Mouse (Mus musculus) hindbrain, postnatal 0 days (tissue): ENCODE results near the gene Cngb1. TPM values are rescaled to one million over a fixed set of nuclear protein-coding genes. Genes with fewer than 3 reads are reported as not detected.

ENCODE experiments used
- ATAC-seq: fragments of 200-750 bp; cut with Nextera tagmentation; 2 replicates; pipeline ENCODE4 v1.8.0; 2017; ENCODE audit warnings: mild to moderate bottlenecking, moderate TSS enrichment, moderate library complexity
- DNase-seq: peaks from one replicate; pipeline ENCODE4 v3.0.0-alpha.2; 2015; ENCODE audit warnings: low spot score
- H3K27ac ChIP-seq: fragments of 300-500 bp; sonication (generic); 2 replicates; pipeline ENCODE4 v1.5.1; 2014; ENCODE audit warnings: mild to moderate bottlenecking
- H3K27me3 ChIP-seq: fragments of 300-500 bp; sonication (generic); 2 replicates; pipeline ENCODE4 v1.6.1; 2014; ENCODE audit warnings: low read length, mixed read lengths; ENCODE audit not compliant: insufficient read depth
- H3K36me3 ChIP-seq: fragments of 300-500 bp; sonication (generic); 2 replicates; pipeline ENCODE4 v1.6.1; 2014; ENCODE audit warnings: low read length, mixed read lengths; ENCODE audit not compliant: insufficient read depth
- H3K4me1 ChIP-seq: fragments of 300-500 bp; sonication (generic); 2 replicates; pipeline ENCODE4 v1.6.1; 2014; ENCODE audit warnings: antibody characterized with exemption, low read length, mixed read lengths; ENCODE audit not compliant: insufficient read depth
- H3K4me2 ChIP-seq: fragments of 300-500 bp; sonication (generic); 2 replicates; pipeline ENCODE4 v1.6.1; 2014; ENCODE audit warnings: low read depth, mild to moderate bottlenecking, low read length, moderate library complexity, mixed read lengths
- H3K4me3 ChIP-seq: fragments of 300-500 bp; sonication (generic); 2 replicates; pipeline ENCODE4 v1.5.1; 2014; ENCODE audit warnings: low read length
- H3K9ac ChIP-seq: fragments of 300-500 bp; sonication (generic); replicated peaks from 2 replicates; pipeline ENCODE4 v1.6.1; 2014; ENCODE audit warnings: mild to moderate bottlenecking, low read length, moderate library complexity, mixed read lengths
- H3K9me3 ChIP-seq: fragments of 300-500 bp; sonication (generic); 2 replicates; pipeline ENCODE4 v1.6.1; 2016; ENCODE audit warnings: low read length, mixed read lengths
- CTCF ChIP-seq: IDR thresholded peaks from 2 replicates; pipeline ENCODE4 v1.5.1; 2016; ENCODE audit warnings: antibody characterized with exemption, control low read depth, low read depth
- WGBS: fragments of 180-500 bp; shearing (Covaris S2); extraction: QIAGEN DNeasy Blood & Tissue Kit; methylation state at CpG from one replicate; pipeline ENCODE4 v1.1.7; 2014; 5-methylcytosine and 5-hydroxymethylcytosine counted together
- polyA plus RNA-seq: library from polyadenylated mRNA; unstranded; fragments of >200 nt; fragmentation: Nextera tagmentation; extraction: Ambion mirVana; gene quantifications from 2 replicates; pipeline ENCODE4 v1.2.1, GENCODE M21; 2015
- total RNA-seq: library from RNA; depleted of rRNA; stranded (reverse); fragments of >200 nt; gene quantifications from 2 replicates; pipeline ENCODE4 v1.2.3, GENCODE M21; 2014

The Cngb1 gene
- total and polyA plus RNA-seq, 2 experiments from 2014 or later = 0.52 to 1.2 TPM

DNA sequence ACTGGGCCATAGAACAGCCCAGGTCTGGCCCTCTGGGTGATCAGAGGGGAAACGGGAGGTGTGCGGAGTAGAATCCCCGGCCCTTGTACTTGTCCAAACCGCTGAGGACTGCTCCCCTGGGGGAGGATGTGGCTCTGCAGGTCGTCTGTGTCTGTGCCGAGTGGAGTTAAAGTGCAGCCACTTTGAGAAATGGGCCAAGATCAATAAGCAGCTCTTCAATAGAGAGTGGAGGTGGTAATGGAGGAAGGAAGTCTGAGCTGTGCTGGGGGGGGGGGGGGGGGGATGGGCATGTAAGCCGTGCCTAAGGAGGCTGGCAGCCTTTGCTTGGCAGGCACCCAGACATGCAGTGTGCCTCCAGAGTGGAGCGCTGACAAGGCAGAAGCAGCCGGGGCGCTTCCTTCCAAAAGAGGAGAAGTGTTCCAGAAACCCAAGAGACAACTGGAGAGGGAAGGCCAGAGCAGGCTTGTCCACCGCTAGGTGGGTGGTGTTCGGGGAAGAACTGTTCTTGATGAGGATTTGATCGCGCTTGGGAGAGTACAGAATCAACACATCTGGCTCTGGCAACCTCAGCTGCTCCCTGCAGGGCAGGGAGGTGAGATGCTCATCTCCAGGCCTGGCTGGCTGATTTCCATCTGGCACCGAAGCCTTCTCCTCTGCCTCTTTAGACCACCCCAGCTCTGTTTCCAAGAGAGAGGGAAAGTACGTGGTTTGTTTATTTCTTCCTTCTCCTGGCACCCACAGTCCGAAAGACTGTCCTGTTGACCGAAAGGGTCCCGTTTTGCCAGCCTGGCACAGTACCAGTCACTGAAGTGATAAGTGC, 42.6 kb upstream of the Cngb1 start:
- H3K4me3 ChIP-seq = no peak overlapping the region
- H3K36me3 ChIP-seq = peaks cover 3% of the 10 kb centered on the region; the same call in 1 of the 2 replicates
- peak overlapping the region; percentile 49 for H3K27ac ChIP-seq
- no peaks in the 10 kb centered on the region for H3K27me3 ChIP-seq
- H3K4me2 ChIP-seq = peak overlapping the region; percentile 33
- 23% methylated on average over 19 of the region's 19 CpGs for WGBS
- DNase-seq (peak; percentile 89), ATAC-seq (peak; percentile 36; the same call in 1 of the 2 replicates)
- H3K4me1 ChIP-seq = peaks cover 22% of the 10 kb centered on the region
- no peak overlapping the region for H3K9ac ChIP-seq
- no peaks in the 10 kb centered on the region for H3K9me3 ChIP-seq
- TF ChIP-seq CTCF = peak; percentile 35; the same call in 1 of the 2 replicates

DNA sequence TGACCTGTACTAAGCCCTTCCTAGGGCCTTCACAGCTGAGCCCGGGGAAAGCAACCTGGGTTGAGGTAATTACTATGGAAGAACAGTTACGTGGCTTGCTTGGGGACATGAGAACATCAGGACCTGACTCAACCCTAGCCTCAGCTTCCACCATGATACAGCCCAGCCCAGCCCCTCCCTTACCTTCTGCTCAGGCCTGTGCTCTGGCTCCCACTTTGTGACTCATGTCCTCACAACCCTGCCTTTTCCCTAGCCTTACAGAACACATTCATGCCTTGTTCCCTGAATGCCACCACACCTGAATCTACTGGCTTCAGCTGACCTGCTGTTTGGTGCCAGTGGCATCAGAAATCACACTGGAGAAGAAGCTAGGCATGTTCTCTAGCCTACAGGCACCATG, 42.0 kb upstream of the Cngb1 start:
- H3K9ac ChIP-seq = no peak overlapping the region
- H3K27me3 ChIP-seq = no peaks in the 10 kb centered on the region
- H3K36me3 ChIP-seq = peaks cover 9% of the 10 kb centered on the region; the same call in 1 of the 2 replicates
- H3K4me1 ChIP-seq = peaks cover 22% of the 10 kb centered on the region
- DNase-seq (peak; percentile 8), ATAC-seq (no peak)
- no peak overlapping the region for H3K4me3 ChIP-seq
- H3K27ac ChIP-seq = peak overlapping the region; percentile 49
- 85% methylated on average over 2 of the region's 2 CpGs for WGBS
- H3K9me3 ChIP-seq = no peaks in the 10 kb centered on the region
- no peak overlapping the region for H3K4me2 ChIP-seq
- no peak for TF ChIP-seq CTCF

DNA sequence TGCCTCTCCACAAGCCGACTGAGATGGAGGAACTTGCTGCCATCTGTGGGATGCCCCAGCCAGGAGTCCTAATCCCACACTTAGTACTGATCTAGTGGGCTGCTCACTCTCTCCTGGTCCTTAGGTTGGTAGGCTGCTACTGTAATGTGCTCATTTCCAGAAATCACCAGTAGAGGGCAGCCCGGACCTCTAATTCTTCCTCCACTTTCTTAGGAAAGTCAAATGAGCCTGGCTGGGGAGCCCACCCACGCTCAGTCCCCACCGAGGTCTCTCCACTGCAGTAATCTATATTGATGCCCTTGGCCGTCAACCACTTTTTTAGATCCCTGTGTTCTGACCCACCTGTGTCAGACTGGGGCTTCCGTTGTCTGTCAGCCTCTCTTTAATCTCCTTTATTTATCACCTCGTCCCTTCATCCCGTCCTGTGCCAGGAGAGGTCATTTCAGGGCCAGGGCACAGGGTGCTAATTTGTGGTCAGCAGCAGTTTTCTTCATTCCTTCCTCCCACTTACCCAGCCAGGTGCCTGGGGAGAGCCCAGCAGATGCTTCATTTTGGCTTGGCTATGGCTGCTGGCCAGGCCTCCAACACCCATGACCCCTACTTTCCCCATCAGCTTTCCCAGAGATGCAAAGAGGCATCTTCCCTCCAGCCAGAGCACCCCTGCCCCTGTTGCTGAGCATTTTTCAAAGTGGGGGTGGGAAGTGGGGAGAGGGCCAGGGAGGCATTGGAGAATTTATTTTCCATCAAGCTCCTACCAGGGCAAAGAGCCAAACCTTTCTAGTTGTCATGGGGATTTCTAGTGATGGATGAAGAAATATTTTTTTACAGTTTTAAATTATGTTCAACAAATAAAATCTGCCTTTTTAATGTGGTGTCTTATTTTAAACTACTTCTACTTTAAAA, 40.5 kb upstream of the Cngb1 start:
- ATAC-seq = peak; percentile 61
- WGBS = 21% methylated on average over 8 of the region's 8 CpGs
- H3K9me3 ChIP-seq = no peaks in the 10 kb centered on the region
- no peak overlapping the region for H3K27ac ChIP-seq
- no peak overlapping the region for H3K9ac ChIP-seq
- no peak overlapping the region for H3K4me3 ChIP-seq
- DNase-seq = peak; percentile 92
- TF ChIP-seq CTCF = peak; percentile 86
- H3K27me3 ChIP-seq = no peaks in the 10 kb centered on the region
- no peak overlapping the region for H3K4me2 ChIP-seq
- H3K4me1 ChIP-seq = peaks cover 21% of the 10 kb centered on the region
- peaks cover 16% of the 10 kb centered on the region; the same call in 1 of the 2 replicates for H3K36me3 ChIP-seq

DNA sequence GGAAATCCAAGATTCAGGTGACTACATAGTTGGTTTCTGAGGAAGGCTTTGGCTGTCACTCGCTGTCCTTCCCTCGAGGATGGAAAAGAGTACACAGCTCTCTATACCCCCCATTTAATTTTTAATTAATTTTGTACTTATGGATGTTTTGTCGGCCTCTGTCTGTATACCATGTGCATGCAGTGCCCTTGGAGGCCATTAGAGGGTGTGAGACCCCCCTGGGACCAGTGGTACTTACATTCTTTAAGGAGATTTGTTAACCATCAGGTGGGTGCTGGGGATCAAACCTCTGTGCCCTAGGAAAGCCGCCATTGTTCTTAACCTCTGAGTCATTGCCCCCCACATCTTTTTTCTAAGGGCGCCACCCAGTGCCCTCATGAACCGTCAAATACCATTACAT, 38.3 kb upstream of the Cngb1 start:
- H3K27ac ChIP-seq = no peak overlapping the region
- no peak for ATAC-seq
- no peak overlapping the region for H3K9ac ChIP-seq
- 79% methylated on average over 6 of the region's 6 CpGs for WGBS
- H3K27me3 ChIP-seq = no peaks in the 10 kb centered on the region
- H3K36me3 ChIP-seq = peaks cover 34% of the 10 kb centered on the region; the same call in 1 of the 2 replicates
- peaks cover 15% of the 10 kb centered on the region; the same call in 1 of the 2 replicates for H3K4me1 ChIP-seq
- H3K4me3 ChIP-seq = no peak overlapping the region
- no peaks in the 10 kb centered on the region for H3K9me3 ChIP-seq
- no peak overlapping the region for H3K4me2 ChIP-seq
- no peak for DNase-seq
- TF ChIP-seq CTCF = peak; percentile 43

DNA sequence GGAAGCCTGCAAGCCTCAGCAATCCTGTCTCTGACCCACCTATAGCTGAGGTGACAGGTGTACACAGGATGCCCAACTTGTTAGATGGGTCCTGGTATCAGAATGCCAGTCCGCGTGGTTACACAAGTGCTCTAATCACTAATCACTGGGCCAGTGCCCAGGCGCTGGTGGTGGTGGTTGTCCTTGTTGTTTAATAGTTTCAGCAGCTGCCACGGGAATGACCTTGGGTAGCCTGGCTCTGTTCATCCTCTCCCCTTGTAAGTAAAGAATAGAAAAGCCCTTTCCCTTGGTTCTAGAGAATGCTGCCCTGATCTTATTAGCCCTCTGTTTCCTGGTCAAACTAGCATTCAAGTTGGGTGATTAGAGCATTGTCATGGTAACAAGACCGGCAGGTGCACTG, 35.3 kb upstream of the Cngb1 start:
- no peak overlapping the region for H3K9ac ChIP-seq
- peaks cover 42% of the 10 kb centered on the region; the same call in 1 of the 2 replicates for H3K36me3 ChIP-seq
- no peak overlapping the region for H3K4me3 ChIP-seq
- 73% methylated on average over 5 of the region's 5 CpGs for WGBS
- H3K27ac ChIP-seq = no peak overlapping the region
- ATAC-seq (no peak), DNase-seq (no peak)
- H3K9me3 ChIP-seq = no peaks in the 10 kb centered on the region
- no peaks in the 10 kb centered on the region for H3K27me3 ChIP-seq
- no peak overlapping the region for H3K4me2 ChIP-seq
- H3K4me1 ChIP-seq = no peaks in the 10 kb centered on the region
- no peak for TF ChIP-seq CTCF

DNA sequence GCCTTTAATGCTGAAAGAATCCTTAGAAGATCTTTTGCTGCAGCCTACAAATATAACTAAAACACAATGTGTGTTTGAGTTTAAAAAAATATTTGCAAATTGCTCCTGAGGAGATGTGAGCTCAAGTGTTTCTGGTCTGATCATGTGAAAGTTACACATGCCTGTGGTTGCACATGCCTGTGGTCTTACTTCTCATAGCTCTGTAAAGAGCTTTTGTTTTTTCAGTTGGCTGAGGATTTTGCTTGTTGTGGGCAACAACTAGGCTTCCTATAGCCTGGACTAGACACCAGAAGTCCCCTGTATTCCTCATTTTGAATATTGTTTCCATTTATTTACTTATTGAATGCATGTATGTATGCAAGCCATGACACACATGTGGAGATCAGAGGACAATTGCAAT, 30.0 kb upstream of the Cngb1 start:
- H3K4me2 ChIP-seq = no peak overlapping the region
- no peak for TF ChIP-seq CTCF
- no peak overlapping the region for H3K4me3 ChIP-seq

More for the DNA sequence above, 30.0 kb upstream of the Cngb1 start:
- Histone ChIP-seq H3K4me1 (no peaks in the 10 kb centered on the region), H3K9ac (no peak overlapping the region), H3K9me3 (no peaks in the 10 kb centered on the region), H3K27me3 (no peaks in the 10 kb centered on the region), H3K27ac (no peak overlapping the region), H3K36me3 (peaks cover 22% of the 10 kb centered on the region; the same call in 1 of the 2 replicates)
- ATAC-seq = no peak
- DNase-seq = no peak
